Mouse (Mus musculus): ENCODE results near the gene Tst.

DNA sequence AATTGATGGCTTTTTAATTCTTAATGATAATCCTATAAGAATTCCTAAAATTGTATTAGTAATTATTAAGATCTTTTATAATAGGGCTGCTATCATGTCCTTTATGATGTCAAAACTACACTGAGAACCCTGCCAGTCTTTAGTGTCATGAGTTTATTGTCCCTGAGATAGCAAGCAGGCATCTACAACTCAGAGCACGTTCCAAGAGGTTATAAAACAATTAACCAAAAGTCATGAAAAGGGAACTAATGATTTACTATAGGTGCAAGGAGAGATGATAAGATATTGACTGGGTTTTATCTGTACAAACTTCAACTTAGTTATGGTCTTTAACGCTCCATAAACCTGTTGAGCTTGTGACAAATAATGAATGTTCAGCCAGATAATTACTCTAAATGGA is 39.8 kb downstream of the Tst start:
- TF ChIP-seq CTCF (IDR thresholded peaks at IDR 0.05; ENCODE audit: low read depth, low read length) (no peak), GATA1 (IDR thresholded peaks at IDR 0.05; ENCODE audit: borderline replicate concordance, low read length) (no peak), GATA2 (IDR thresholded peaks at IDR 0.05; ENCODE audit: borderline replicate concordance, low read depth, low read length) (no peak)

All from G1E (cell line).